Mouse (Mus musculus): Measurements from ENCODE around the gene Zfp69.

GRCm38 (mm10) chr4:120882002-120882625 lies 69.4 kb downstream of the Zfp69 start:
- no peak for TF ChIP-seq CTCF (IDR thresholded peaks at IDR 0.05; ENCODE audit: borderline replicate concordance, control insufficient read depth, extremely low read depth, insufficient read depth, low read length, poor library complexity)
- no peak for TF ChIP-seq POLR2A (IDR thresholded peaks at IDR 0.05; ENCODE audit: control insufficient read depth, extremely low read depth, insufficient read depth, low read length, poor library complexity)
